In genomic region chr9:75196335-75196734, GRCm38 (mm10) we compare ENCODE assay signal across 11 mouse cellular contexts. TPM values are rescaled to one million over a fixed set of nuclear protein-coding genes. Genes with fewer than 3 reads are reported as not detected.
DNase-seq lines count a peak whose midpoint lies in the region; ATAC-seq and TF ChIP-seq lines count a peak whose summit lies in the region.
"Had no signal": no experiment of that assay in that cellular context is flagged by ENCODE, and none has a peak within 500 bp of the region (broad histone marks: within the 10 kb centered on the region; RNA-seq: fewer than 3 reads in every experiment).

No protein-coding gene starts in this region.

- no peak for DNase-seq in frontal cortex, postnatal 10 days (ENCODE audit: low spot score in 2 of 2)
- DNase-seq in right cerebral cortex, postnatal 25 days, result peak; percentile 46
- no peak for DNase-seq in right cerebral cortex, postnatal 4 days
- DNase-seq in layer of hippocampus, adult 2 months (ENCODE audit: low spot score in 2 of 2), result peak in 1 of 2 experiments; percentile 58
- DNase-seq in kidney, adult 8-10 months, result no peak
- DNase-seq: cerebellum, postnatal 10 days had no signal

- no peaks in the 10 kb centered on the region for H3K27me3 ChIP-seq in intestine, embryonic 16.5 days (replicated peaks; ENCODE audit: control insufficient read depth, insufficient read depth, low read length)
- H3K27me3 ChIP-seq in forebrain, embryonic 15.5 days, result no peaks in the 10 kb centered on the region
- H3K27me3 ChIP-seq: heart, embryonic 15.5 days had no signal

- no peak overlapping the region for H3K4me2 ChIP-seq in intestine, embryonic 16.5 days (ENCODE audit: low read depth, low read length)
- H3K4me2 ChIP-seq in forebrain, embryonic 15.5 days (replicated peaks), result no peak overlapping the region
- H3K4me2 ChIP-seq: heart, embryonic 15.5 days had no signal

- H3K9ac ChIP-seq in intestine, embryonic 16.5 days (ENCODE audit: low read depth, low read length), result no peak overlapping the region
- H3K9ac ChIP-seq in forebrain, embryonic 15.5 days (replicated peaks), result no peak overlapping the region
- H3K9ac ChIP-seq: heart, embryonic 15.5 days had no signal

- TF ChIP-seq CTCF in layer of hippocampus, adult 2 months (conservative IDR thresholded peaks at IDR 0.05), result no peak

- peak; percentile 68 for ATAC-seq in frontal cortex, adult (ENCODE audit: low TSS enrichment)
- no peak for ATAC-seq in intestine, embryonic 16.5 days
- no peak for ATAC-seq in forebrain, embryonic 15.5 days (replicated peaks)

- H3K27ac ChIP-seq in layer of hippocampus, adult 2 months, result peak overlapping the region; percentile 86
- H3K27ac ChIP-seq in intestine, embryonic 16.5 days (ENCODE audit: low read length), result no peak overlapping the region
- H3K27ac ChIP-seq in forebrain, embryonic 15.5 days (replicated peaks), result no peak overlapping the region
- H3K27ac ChIP-seq: heart, embryonic 15.5 days; midbrain, embryonic 10.5 days had no signal

- no peak overlapping the region for H3K4me3 ChIP-seq in layer of hippocampus, adult 2 months
- no peak overlapping the region for H3K4me3 ChIP-seq in intestine, embryonic 16.5 days (ENCODE audit: low read length)
- no peak overlapping the region for H3K4me3 ChIP-seq in forebrain, embryonic 15.5 days
- H3K4me3 ChIP-seq: heart, embryonic 15.5 days; midbrain, embryonic 10.5 days had no signal

- 65% methylated on average over 2 of the region's 2 CpGs for WGBS in intestine, embryonic 16.5 days
- WGBS in forebrain, embryonic 15.5 days, result 77% methylated on average over 2 of the region's 2 CpGs

- H3K9me3 ChIP-seq in intestine, embryonic 16.5 days (ENCODE audit: control insufficient read depth, low read length), result no peaks in the 10 kb centered on the region
- no peaks in the 10 kb centered on the region for H3K9me3 ChIP-seq in forebrain, embryonic 15.5 days
- H3K9me3 ChIP-seq: heart, embryonic 15.5 days; midbrain, embryonic 10.5 days had no signal

- no peaks in the 10 kb centered on the region for H3K36me3 ChIP-seq in intestine, embryonic 16.5 days (ENCODE audit: control insufficient read depth, insufficient read depth, low read length)
- H3K36me3 ChIP-seq in forebrain, embryonic 15.5 days, result peaks cover 55% of the 10 kb centered on the region

- no peaks in the 10 kb centered on the region for H3K4me1 ChIP-seq in intestine, embryonic 16.5 days (ENCODE audit: control insufficient read depth, insufficient read depth, low read length)
- H3K4me1 ChIP-seq in forebrain, embryonic 15.5 days, result no peaks in the 10 kb centered on the region

RNA-seq across cellular contexts. Expression of gene Myo5c, which starts 35.5 kb away (rescaled TPM):
- total RNA-seq in layer of hippocampus, adult 2 months (2021), result under 1 TPM; 0.59 to 0.81 TPM
- polyA plus RNA-seq in intestine, embryonic 16.5 days (2015; fragmentation: Nextera tagmentation; extraction: Ambion mirVana), result 4.4 and 5.0 TPM in 2 replicates
- 0.18 and 0.31 TPM in 2 replicates for polyA plus RNA-seq in forebrain, embryonic 15.5 days (2015; fragmentation: Nextera tagmentation; extraction: Ambion mirVana)
